In the genomic region with DNA sequence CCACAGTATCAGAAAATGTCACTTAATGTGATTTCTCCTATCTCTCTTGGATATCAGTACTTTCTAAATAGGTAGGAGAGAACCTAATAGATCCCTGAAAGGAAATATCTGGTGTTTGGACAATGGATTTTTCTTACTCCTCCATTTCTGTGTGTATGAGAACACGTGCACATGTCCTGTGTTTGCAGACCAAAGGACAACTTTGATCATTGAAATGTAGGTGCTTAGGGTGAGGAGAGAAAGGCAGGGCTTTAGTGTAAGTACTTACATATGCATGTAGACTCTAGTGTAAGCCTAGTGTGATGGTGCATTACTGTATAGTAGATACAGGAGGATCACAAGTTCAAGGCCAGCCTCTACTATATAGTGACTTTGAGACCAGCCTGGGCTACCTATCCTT, we compare ENCODE assay signal across 27 mouse cellular contexts. TPM values are rescaled to one million over a fixed set of nuclear protein-coding genes. Genes with fewer than 3 reads are reported as not detected.
A peak's percentile ranks its signal among the peaks of the same experiment; 100 is the strongest.
DNase-seq lines count a peak whose midpoint lies in the region; ATAC-seq and TF ChIP-seq lines count a peak whose summit lies in the region.
"Had no signal": no experiment of that assay in that cellular context is flagged by ENCODE, and none has a peak within 500 bp of the region (broad histone marks: within the 10 kb centered on the region; RNA-seq: fewer than 3 reads in every experiment).

No protein-coding gene starts in this region.

- H3K36me3 ChIP-seq in liver, adult 2 months (ENCODE audit: control insufficient read depth, insufficient read depth, low read length), result peaks cover 43% of the 10 kb centered on the region
- peaks cover 39% of the 10 kb centered on the region for H3K36me3 ChIP-seq in liver, embryonic 11.5 days (ENCODE audit: control insufficient read depth, insufficient read depth, low read length)
- peaks cover 73% of the 10 kb centered on the region for H3K36me3 ChIP-seq in liver, embryonic 15.5 days (replicated peaks)
- peaks cover 27% of the 10 kb centered on the region for H3K36me3 ChIP-seq in liver, embryonic 16.5 days (ENCODE audit: control insufficient read depth, insufficient read depth)

- peaks cover 10% of the 10 kb centered on the region; the same call in 1 of the 2 replicates for H3K79me2 ChIP-seq in liver, adult 2 months (ENCODE audit: control insufficient read depth, insufficient read depth, low read length)

- peaks cover 19% of the 10 kb centered on the region for H3K4me1 ChIP-seq in liver, adult 2 months (ENCODE audit: control insufficient read depth, insufficient read depth, low read length)
- H3K4me1 ChIP-seq in liver, embryonic 11.5 days (replicated peaks; ENCODE audit: control insufficient read depth, insufficient read depth, low read length), result peaks cover 11% of the 10 kb centered on the region; the same call in 1 of the 2 replicates
- peaks cover 21% of the 10 kb centered on the region for H3K4me1 ChIP-seq in liver, embryonic 15.5 days (replicated peaks)
- H3K4me1 ChIP-seq in liver, embryonic 16.5 days (ENCODE audit: control insufficient read depth, low read depth, low read length), result no peaks in the 10 kb centered on the region; the same call in 1 of the 2 replicates
- H3K4me1 ChIP-seq: embryonic facial prominence, embryonic 15.5 days; forebrain, embryonic 10.5 days; forebrain, embryonic 12.5 days had no signal

- 16% methylated on average over 1 of the region's 1 CpGs for WGBS in liver, adult 2 months
- 90% methylated on average over 1 of the region's 1 CpGs for WGBS in liver, embryonic 11.5 days
- 72% methylated on average over 1 of the region's 1 CpGs for WGBS in liver, embryonic 15.5 days (ENCODE audit: insufficient replicate concordance)
- 61% methylated on average over 1 of the region's 1 CpGs for WGBS in liver, embryonic 16.5 days (ENCODE audit: insufficient replicate concordance)

- peak; percentile 84 for DNase-seq in liver, adult 2 months (ENCODE audit: extremely low read depth, low read depth, low spot score)
- no peak for DNase-seq in liver, embryonic 11.5 days (ENCODE audit: low spot score)
- no peak for DNase-seq in liver
- DNase-seq in lung, postnatal 25 days (ENCODE audit: low spot score), result no peak
- DNase-seq: adrenal gland, adult 8-10 months; adrenal gland, postnatal 14 days; adrenal gland, postnatal 36 days; B cell, adult 2 months; cerebellum, adult 11-12 months; cerebellum, adult 2 months; cerebellum, adult 9-10 months; cerebellum, postnatal 10 days; cerebellum, postnatal 25 days had no signal

- no peaks in the 10 kb centered on the region for H3K9me3 ChIP-seq in liver, embryonic 11.5 days (ENCODE audit: control insufficient read depth, low read length)
- H3K9me3 ChIP-seq in liver, embryonic 15.5 days (replicated peaks), result no peaks in the 10 kb centered on the region
- no peaks in the 10 kb centered on the region for H3K9me3 ChIP-seq in liver, embryonic 16.5 days (replicated peaks; ENCODE audit: control insufficient read depth, low read length)
- H3K9me3 ChIP-seq: embryonic facial prominence, embryonic 13.5 days; embryonic facial prominence, embryonic 15.5 days; forebrain, embryonic 10.5 days; forebrain, embryonic 12.5 days; G1E had no signal

- H3K27ac ChIP-seq in liver, adult 2 months (replicated peaks; ENCODE audit: insufficient read depth, low read depth, low read length), result no peak overlapping the region
- H3K27ac ChIP-seq in liver, embryonic 11.5 days (ENCODE audit: low read depth, low read length), result no peak overlapping the region
- no peak overlapping the region for H3K27ac ChIP-seq in liver, embryonic 15.5 days (replicated peaks)
- no peak overlapping the region for H3K27ac ChIP-seq in liver, embryonic 16.5 days (ENCODE audit: low read length)
- H3K27ac ChIP-seq: embryonic facial prominence, embryonic 13.5 days; embryonic facial prominence, embryonic 15.5 days; forebrain, embryonic 10.5 days; forebrain, embryonic 12.5 days had no signal

- H3K4me3 ChIP-seq in liver, adult 2 months (ENCODE audit: insufficient read depth, low read depth, low read length), result no peak overlapping the region
- H3K4me3 ChIP-seq in liver, embryonic 11.5 days (ENCODE audit: low read depth, low read length), result no peak overlapping the region
- no peak overlapping the region for H3K4me3 ChIP-seq in liver, embryonic 15.5 days (replicated peaks)
- no peak overlapping the region for H3K4me3 ChIP-seq in liver, embryonic 16.5 days (ENCODE audit: low read depth, low read length)
- H3K4me3 ChIP-seq: embryonic facial prominence, embryonic 13.5 days; embryonic facial prominence, embryonic 15.5 days; erythroblast, embryonic 14.5 days; forebrain, embryonic 10.5 days; forebrain, embryonic 12.5 days had no signal

- no peak overlapping the region for H3K4me2 ChIP-seq in liver, embryonic 11.5 days
- no peak overlapping the region for H3K4me2 ChIP-seq in liver, embryonic 15.5 days
- H3K4me2 ChIP-seq in liver, embryonic 16.5 days (ENCODE audit: low read depth, low read length), result no peak overlapping the region
- H3K4me2 ChIP-seq: embryonic facial prominence, embryonic 13.5 days; embryonic facial prominence, embryonic 15.5 days; forebrain, embryonic 12.5 days had no signal

- no peak; the same call in 1 of the 2 replicates for ATAC-seq in liver, embryonic 11.5 days (replicated peaks; ENCODE audit: low FRiP score)
- 0 out of 2 replicates have a peak, but pooled peaks have one; percentile 36 for ATAC-seq in liver, embryonic 15.5 days (ENCODE audit: insufficient read depth)
- peak; percentile 64 for ATAC-seq in liver, embryonic 16.5 days (ENCODE audit: low read depth)
- ATAC-seq: activated CD4-positive, CD25-positive, alpha-beta regulatory T cell, adult 4 months; CD4-positive, CD25-positive, alpha-beta regulatory T cell, adult 4 months; forebrain, embryonic 14.5 days; forebrain, embryonic 16.5 days; Patski had no signal

- H3K27me3 ChIP-seq in liver, adult 2 months (ENCODE audit: control insufficient read depth, insufficient read depth, low read length), result no peaks in the 10 kb centered on the region
- H3K27me3 ChIP-seq in liver, embryonic 11.5 days (replicated peaks; ENCODE audit: control insufficient read depth, insufficient read depth, low read length), result no peaks in the 10 kb centered on the region
- no peaks in the 10 kb centered on the region for H3K27me3 ChIP-seq in liver, embryonic 15.5 days
- no peaks in the 10 kb centered on the region for H3K27me3 ChIP-seq in liver, embryonic 16.5 days (ENCODE audit: control insufficient read depth, insufficient read depth, low read depth, low read length)
- H3K27me3 ChIP-seq: CH12.LX; embryonic facial prominence, embryonic 13.5 days; embryonic facial prominence, embryonic 15.5 days; forebrain, embryonic 12.5 days; Patski had no signal

- TF ChIP-seq CTCF in liver, adult 2 months (IDR thresholded peaks at IDR 0.05; ENCODE audit: low read depth, low read length), result no peak

- TF ChIP-seq POLR2A in liver, adult 2 months (IDR thresholded peaks at IDR 0.05; ENCODE audit: extremely low read depth, insufficient read depth, low read length), result no peak

- no peak overlapping the region for H3K9ac ChIP-seq in liver, adult 2 months (ENCODE audit: low read depth, low read length)
- H3K9ac ChIP-seq in liver, embryonic 11.5 days (ENCODE audit: low read depth, low read length), result no peak overlapping the region
- no peak overlapping the region for H3K9ac ChIP-seq in liver, embryonic 15.5 days
- no peak overlapping the region for H3K9ac ChIP-seq in liver, embryonic 16.5 days (ENCODE audit: low read depth, low read length)
- H3K9ac ChIP-seq: embryonic facial prominence, embryonic 13.5 days; embryonic facial prominence, embryonic 15.5 days; forebrain, embryonic 12.5 days had no signal

RNA-seq across cellular contexts. Expression of gene Nedd4, which starts 21.1 kb away (rescaled TPM):
- total RNA-seq in liver, adult 2 months (2014; rRNA removed), result 123 and 142 TPM in 2 replicates
- polyA plus RNA-seq in liver, adult 2 months (2012; rRNA removed), result 45.6 and 51.7 TPM in 2 replicates
- 302 and 334 TPM in 2 replicates for polyA plus RNA-seq in liver, embryonic 11.5 days (2014; fragmentation: Nextera tagmentation; extraction: Ambion mirVana)
- 90.0 and 90.8 TPM in 2 replicates for polyA plus RNA-seq in liver, embryonic 15.5 days (2015; fragmentation: Nextera tagmentation; extraction: Ambion mirVana)
- polyA plus RNA-seq in liver, embryonic 16.5 days (2015; fragmentation: Nextera tagmentation; extraction: Ambion mirVana), result 94.7 and 98.2 TPM in 2 replicates
